Mouse (Mus musculus) B cell, adult 2 months (primary cell): ENCODE measurements around the gene Uqcrq.
"Not testable (repeated sequence)": the region's sequence is repeated elsewhere in the genome, so short reads cannot be mapped to it uniquely, and the experiment has no call there.

Experiments
- DNase-seq, 2 experiments: peaks; one replicate each; pipeline ENCODE4 v3.0.0; 2022

Uqcrq gene

DNA sequence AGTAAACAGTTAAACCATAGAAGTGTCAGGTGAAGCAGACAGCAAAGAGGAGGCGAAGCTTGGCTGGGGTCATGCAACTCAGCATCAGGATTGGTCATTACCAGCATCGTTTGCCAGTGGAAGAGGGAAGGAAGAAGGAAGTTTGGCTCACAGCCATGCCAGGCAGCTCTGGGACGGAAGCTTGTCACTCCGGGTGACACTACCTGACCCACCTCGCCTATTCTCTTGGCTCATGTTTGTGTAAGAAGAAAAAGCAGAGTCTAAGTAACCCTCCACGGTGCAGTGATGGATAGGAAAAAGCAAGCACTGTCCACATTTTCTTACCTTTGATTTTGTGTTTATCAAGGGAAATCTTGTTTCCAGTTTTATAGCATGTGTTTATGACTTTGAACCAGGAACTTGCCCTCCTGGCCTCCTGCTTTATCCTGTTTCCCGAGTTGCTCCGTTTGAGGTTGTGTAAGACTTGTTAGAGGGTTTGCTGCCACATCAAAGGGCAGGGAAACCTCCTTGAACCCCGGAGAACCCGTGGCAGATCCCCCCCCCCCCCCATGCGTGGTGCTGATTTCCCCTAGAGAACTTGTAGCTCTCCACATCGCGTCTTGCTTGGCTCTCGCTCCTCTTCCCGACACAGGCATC lies 19.6 kb upstream of the Uqcrq start:
- DNase-seq: no peak

DNA sequence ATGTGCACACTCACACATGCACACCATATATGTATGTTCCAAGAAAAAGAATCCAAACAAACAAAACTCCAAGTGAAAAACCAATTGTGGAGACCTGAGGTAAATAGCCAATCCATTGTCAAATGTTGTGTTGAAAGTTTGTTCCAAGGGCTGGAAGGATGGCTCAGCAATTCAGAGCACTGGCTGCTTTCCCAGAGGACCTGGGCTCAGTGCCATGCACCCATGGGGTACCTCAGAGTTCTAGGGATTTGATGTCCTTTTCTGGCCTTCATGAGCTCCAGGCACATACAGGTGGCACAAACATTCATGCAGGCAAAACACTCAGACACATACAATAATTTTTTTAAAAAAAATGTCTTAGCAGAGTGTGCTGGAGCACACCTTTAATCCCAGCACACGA lies 17.9 kb upstream of the Uqcrq start:
- no peak for DNase-seq

DNA sequence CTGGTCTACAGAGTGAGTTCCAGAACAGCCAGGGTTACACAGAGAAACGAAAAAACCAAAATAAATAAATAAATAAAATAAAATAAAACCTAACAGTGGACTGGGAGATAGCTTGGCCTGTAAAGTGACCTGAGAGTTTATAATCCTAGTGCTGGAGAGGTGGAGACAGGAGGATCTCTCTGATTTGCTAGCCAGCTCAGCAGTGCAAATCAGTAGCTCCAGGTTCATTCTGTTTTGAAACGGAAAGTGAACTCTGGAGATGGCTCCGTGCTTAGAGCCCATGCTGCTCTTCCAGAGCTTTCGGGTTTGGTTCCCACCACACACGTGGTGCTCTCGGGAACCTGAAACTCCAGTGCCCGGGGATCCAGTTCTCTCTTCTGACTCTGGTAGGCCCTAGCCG lies 17.4 kb upstream of the Uqcrq start:
- DNase-seq: no peak

DNA sequence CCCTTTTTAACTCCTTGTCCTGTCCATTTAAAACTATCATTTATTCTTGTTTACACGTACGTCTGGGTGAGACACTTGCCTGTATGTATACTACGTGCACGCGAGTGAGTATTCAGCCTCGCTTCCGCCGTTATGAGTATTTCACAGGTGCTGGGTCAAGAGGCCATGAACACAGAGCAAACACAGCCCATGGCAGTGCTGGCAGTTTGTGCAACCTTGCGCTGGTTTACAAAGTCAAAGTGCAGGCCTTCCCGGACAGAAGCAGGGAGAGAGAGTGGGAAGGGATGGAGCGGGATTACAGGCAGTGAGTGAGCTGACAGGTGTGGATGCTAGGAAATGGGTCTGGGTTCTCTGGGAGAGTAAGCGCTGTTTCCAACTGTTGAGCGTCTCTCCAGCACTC lies 15.6 kb upstream of the Uqcrq start:
- no peak for DNase-seq

DNA sequence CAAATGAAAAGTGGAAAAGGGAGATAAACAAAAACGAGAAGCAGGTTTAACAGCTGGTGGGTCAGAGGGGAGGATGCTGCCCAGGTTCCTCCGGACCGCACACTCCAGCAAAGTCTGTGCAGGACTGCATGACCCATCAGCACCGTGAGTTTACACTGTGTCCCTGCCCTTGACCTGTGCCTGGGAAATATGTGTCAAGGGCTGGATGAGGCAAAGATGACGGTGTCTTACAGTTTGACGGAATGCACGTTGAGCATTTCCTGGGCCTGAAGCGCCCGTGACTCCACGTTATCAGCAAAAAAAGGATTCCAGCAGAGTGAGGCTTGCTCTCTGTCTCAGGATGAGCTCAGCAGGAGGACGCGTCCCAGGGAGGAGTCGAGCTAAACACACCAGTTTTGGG lies 14.9 kb upstream of the Uqcrq start:
- DNase-seq: no peak

DNA sequence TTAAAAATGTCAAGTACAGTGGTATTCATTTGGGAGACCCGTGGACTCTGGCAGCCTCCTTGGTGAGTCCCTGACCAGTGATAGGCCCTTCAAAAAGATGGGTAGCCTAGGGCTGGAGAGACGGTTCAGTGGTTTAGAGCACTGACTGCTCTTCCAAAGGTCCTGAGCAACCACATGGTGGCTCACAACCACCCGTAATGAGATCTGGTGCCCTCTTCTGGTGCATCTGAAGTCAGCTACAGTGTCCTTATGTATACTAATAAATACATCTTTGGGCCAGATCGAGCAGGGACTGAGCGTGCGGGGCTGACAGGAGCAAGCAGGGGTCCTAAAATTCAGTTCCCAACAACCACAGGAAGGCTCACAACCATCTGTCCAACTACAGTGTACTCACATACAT lies 13.2 kb upstream of the Uqcrq start:
- peak; percentile 42 to 54 for DNase-seq

DNA sequence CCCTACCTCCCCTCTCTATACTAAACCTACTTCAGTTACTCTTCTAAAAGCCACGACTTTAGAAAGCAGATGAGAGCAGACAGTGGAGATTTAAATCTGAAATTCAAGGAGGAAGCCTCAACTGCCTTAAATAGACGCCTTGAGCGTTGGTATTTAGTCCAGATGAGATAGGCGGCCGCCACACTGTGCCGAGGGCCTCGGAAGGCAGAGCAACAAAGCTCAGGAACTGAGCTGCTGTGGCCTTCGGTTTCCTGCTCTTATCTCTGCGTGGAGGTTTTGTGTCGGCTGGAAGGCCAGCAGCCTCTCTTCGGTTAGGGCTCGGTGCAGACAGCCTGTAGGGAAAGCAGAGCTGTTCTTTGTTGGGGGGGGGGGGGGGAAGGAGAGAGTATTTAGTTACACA lies 11.3 kb upstream of the Uqcrq start:
- DNase-seq: no peak

DNA sequence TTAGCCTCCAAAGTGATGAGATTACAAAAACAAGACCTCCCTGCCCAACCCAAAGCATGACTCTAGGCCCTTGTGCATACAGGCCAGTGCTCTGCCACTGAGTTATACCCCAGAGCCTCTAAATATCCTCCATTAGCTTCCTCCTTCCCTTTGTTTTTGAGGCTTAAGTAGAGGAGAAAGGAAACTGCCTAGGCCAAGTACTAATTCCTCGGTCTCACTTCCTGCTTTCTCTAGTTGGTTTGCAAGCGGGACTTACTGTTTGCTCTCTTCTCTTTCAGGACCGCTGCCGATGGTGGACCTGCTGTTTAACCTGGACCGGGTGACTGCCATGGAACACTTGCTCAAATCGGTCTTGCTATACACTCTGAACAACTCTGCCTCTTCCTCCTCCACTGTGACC lies 5.7 kb upstream of the Uqcrq start:
- DNase-seq: no peak

DNA sequence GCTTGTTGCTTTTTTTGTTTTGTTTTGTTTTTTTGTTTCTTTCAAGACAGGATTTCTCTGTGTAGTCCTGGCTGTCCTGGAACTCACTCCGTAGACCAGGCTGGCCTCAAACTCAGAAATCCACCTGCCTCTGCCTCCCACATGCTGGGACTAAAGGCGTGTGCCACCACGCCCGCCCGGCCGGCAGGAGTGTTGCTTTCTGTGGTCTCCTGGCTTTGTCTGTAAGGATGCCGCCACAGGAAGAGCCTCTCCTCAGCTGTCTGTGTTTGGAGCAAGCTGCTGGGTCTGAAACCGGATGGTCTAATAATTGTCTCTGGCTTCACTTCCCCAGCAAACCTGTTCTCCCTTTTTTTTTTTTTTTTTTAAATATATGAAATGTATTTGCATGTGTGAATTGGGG lies 4.9 kb upstream of the Uqcrq start:
- DNase-seq: no peak

DNA sequence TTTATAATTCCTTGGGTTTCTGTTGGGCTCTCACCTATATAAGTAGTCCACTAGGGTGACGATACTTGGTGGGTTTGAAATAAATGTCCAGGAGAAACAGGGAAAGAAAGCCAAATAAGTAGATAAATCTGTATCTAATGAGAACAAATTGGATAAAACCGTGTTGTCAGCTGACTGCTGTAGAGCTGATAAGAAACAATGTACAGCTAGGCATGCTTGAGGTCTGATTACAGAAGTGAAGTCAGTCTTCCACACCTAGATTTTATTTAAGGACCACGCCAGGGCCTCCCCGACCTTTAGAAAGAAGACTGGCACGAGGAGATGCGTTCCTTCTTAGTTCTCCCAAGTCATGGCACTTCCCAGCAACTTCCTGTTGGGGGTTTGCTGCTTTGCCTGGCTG lies 2.4 kb upstream of the Uqcrq start:
- no peak for DNase-seq

DNA sequence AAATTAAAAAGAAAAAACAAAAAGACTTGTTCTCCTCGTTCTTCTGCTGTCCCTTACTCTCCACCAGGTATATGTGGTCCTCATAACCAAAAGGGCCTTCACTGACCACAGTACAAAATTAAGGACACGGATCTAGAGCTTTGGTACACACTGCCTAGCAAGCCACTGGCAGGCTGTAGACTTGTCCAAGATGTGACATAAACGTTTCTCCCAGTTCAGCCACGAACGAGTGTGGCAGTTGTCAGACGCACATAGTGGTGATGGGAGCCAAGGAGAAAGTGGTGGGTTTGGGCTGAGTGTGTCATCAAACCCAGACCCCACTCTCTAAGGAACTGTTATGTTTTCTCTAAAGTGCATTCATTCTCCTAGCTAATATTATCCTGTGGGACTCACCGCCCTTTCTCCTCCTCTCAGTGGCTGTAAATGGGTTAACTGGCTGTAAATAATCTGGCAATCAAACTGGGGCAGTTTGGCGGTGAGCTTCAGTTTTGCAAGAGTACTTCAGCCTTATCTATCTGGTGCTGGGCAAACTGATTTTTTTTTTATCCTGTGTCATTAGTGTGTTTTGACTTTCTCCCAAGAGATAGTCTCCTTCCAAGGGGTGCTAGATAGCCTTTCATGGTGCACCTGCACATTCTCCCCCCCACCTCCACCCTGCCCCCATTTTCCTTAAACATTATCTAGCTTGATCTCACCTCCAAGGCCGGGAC lies 871 bp upstream of the Uqcrq start:
- no peak for DNase-seq

DNA sequence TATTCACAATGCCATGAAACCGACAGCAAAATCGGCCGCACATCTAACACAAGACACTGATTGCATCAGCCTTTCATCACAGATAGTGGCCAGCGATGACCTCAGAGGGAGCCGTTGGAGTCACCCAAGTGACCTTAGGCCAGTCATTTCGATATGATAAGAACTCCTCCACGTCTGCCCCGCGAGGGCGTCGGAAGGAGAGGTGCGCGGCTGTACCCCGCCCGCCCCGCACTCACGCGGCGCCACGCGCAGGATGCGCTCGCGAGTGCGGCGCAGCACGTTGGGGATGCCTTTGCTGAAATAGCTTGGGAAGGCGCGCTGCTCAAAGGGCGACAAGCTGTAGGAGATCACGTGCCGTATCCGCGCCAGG lies 346 bp downstream of the Uqcrq start:
- DNase-seq: no peak

DNA sequence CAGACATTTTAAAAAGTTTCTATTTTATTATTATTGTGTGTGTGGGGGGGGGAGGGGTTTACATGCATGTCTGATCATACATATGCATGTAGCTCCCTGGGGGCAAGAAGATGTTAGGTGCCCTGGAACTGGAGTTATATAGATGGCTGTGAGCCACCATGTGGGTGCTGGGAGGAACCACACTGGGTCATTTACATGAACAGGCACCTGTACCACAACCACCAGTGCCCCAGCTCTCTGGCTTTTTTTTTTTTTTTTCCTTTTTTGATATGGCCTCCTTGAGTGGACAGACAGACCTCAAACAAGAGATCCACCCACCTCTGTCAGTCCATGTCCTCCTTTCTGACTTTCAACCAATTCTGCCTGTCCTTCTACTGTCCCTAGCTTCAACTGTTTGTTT lies 1.4 kb downstream of the Uqcrq start:
- DNase-seq: peak in 1 of 2 experiments; percentile 14

DNA sequence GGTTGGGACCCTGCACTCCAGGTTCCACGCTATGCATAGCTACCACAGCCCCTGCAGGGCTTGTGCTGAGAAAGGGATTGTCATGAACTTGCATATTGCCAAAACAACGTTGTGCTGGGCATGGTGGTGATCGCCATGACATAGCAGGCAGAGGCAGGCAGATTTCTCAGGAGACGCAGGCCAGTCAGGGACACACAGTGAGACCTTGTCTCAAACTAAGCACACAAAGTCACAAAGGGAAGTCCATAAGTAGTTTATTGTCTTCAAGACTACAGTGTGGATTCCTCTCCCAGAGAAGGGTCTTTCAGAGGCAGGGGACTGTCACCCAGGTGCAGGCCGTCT lies 1.9 kb downstream of the Uqcrq start:
- DNase-seq: no peak

DNA sequence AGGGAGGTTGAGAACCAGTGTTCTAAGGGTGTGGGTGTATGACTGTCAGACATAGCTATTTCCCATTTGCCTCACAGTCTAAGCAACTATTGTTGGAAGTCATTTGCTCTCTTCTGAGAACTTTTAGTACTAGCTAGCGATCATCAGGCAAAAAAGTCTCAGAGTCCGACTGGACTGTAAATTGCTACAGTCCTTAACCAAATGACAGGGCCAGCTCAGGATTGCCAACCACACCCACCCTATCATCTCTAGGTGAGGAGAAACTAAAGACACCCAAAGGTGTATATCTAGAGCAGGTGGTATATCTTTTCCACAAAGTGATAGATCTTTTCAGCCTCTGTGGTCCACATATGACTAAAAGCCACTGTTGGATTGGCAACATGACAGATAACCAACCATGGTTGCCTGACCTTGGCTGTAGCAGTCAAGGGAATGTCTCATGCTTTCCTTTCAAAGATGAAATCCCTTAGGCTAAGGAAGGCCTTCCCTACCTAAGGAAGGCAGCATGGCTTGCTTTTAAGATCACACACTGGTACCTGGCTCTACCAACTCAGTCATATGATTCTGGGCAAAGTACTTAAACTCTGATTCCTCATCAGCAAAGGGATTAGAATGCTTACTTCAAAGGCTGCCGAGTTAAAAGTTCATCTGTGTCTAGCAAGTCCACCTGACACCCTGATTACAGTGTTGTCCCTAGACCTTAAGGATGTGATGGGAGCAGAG lies 2.5 kb downstream of the Uqcrq start:
- no peak for DNase-seq

DNA sequence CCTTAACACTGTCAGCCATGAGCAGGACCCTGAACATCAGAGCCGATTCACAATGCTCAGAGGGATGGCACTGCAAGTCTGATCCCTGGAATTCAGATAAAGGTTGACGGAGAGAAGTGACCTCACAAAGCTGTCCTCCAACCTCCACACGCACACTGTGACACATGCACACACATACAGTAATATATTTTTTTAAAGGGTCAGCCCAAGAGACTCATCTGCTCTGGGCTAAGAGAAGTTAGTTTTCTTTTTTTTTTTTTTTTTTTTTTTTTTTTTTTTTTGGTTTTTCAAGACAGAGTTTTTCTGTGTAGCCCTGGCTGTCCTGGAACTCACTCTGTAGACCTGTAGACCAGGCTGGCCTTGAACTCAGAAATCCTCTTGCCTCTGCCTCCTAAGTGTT lies 3.7 kb downstream of the Uqcrq start:
- DNase-seq: not testable (repeated sequence)

DNA sequence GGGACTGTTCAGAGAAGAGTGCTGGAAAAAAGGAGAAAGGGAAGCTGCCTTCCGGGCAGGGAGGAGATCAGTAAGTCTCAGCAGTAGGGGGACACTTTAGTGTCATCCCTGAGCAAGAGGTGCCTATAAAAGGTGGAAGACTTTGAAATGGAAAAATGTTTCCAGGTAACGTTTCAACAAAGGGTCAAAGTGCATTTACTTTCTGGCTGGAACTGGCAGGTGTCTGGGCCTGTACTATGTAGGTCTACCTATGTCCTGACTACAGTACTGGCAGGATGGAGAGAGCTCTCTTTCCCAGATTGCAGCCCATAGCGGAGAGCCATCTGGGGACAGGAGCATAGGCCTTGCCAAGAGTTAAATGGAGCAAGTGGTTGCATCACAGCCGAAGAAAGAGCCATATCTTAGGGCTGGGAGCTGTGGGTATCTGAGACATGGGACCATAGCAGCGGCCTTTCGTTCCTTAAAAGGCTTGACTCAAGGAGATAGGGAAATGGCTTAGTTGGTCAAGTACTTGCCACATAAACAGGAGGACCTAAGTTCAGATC lies 4.8 kb downstream of the Uqcrq start:
- no peak for DNase-seq

DNA sequence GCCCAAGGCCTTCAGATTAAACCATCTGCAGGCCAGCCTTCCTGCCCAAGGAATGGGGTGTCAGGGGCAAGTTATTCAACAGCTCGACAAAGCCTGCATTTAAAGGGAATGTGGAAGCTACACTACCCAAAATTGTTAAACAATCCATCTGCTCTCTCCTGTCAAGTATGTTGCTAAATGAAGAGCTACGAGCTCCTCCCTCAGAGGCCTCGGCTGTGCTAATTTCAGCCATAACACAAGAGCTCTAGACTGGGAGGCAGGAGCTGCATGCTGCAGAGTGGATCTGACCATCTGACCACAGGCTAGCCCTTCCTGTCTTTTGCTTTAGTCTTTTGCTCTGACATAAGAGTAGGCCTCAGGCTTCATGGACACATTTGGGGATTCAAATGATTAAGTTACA lies 5.4 kb downstream of the Uqcrq start:
- DNase-seq: no peak

DNA sequence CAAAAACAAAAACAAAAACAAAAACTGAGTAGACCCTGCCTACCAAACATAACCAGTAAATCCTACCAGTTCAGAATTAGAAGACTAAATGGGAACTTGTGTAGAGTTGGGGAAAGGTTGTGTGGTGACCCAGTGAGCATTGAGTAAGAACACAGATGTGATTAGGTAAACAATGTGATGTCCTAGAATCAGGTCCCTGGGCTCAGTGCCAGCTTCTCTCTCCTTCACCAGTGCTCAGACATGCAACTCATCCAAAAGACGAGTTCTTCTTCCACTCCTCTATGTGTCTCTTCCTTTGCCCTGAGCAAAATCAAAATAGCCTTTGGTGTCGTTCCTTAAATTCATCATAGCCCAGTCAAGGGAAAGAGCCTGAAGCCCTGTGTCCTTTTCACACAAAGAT lies 5.8 kb downstream of the Uqcrq start:
- DNase-seq: no peak

DNA sequence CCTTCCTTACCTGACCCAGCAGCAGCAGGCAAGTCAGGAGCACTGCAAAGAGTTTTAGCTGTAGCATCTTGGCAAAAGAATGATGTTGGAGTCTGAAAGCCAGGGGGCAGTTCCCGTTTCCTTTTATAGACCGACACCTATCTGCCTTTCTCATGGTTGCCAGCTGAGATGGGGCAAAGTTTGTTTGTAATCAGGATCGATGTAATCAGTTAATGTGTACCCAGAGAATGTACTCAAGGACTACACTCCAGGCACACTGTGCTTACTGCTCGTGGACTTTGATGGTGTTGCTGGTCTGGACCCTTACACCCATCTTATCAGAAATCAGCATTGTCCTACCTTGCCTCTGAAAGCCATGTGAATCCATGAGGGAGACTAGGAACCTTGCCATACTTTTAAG lies 7.6 kb downstream of the Uqcrq start, which contains the start of gene Leap2:
TSS of gene Leap2 (minus strand) at position 135 of the 400 bp plus-strand sequence.
- DNase-seq: no peak

DNA sequence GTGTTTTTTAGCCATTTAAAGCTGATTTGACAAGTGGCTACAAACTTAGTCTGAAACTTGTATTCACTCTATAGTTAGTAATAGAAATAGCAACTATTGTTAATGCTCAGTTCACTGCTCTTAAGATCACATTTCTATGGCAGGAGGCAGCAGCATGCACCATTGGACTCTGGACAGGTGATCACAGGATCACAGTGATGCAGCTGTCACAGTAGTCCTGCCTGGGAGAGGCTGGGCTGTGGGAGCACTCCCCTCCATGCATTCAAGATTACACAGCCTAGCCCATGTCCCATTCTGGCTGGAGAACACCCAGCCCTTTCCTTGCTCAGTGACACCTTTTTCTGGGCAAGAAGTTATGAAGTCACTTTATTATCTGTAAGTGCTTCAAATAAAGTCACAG lies 12.6 kb downstream of the Uqcrq start:
- no peak for DNase-seq

DNA sequence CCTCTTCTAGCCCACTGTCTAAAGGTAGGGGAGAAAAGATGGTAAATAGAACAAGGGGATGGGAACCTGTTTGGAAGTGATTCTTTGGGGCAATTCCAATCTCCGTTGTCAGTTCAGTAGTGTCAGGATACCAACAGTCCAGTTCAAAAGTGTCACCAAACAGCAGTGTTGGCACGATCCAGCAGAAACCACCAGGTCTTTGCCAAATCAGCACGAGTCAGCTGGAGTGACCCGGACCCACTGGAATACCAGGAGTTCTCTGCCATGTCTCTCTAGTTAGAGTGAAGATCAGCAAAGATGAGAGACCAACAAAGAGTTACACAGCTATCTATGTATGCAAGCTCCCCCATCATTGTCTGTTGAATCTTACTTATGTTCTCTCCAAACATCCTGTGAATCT lies 16.8 kb downstream of the Uqcrq start:
- no peak for DNase-seq

DNA sequence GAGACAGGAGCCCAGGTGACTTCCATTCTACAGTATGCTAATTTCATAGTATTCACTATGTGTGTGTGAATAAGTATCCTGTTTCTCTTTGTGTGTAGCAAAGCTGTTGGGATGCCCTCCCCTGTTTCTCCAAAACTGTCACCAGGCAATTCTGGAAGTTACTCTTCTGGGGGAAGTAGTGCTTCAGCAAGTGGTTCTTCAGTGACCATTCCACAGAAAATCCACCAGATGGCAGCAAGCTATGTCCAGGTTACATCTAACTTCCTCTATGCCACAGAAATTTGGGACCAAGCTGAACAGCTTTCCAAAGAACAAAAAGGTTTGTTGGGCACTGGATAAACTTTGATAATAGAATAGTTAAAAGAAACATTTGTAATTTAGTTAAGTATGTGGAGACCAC lies 18.9 kb downstream of the Uqcrq start:
- DNase-seq: peak in 1 of 2 experiments; percentile 18

DNA sequence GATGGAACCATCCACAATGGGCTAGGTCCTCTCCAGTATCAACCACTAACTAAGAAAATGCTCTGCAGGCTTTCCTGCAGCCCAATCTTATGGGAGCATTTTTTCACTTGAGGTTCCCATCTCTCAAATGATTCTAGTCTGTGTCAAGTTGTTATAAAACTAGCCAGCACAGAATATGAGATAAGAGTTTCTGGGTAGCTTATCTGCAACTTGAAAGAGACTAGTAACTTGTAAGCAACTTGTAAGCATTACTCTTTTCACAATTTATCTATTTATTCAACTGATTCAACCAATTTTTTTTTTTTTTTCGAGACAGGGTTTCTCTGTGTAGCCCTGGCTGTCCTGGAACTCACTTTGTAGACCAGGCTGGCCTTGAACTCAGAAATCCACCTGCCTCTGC lies 27.0 kb downstream of the Uqcrq start:
- no peak for DNase-seq
